Mouse (Mus musculus) MEL-GATA-1-ER (cell line): ENCODE measurements around the gene Dnajc5.

Source experiments
- DNase-seq: peaks from one replicate; pipeline ENCODE4 v3.0.0-alpha.2; 2012; ENCODE audit warnings: low read depth; ENCODE audit errors: extremely low read depth

The Dnajc5 gene

DNA sequence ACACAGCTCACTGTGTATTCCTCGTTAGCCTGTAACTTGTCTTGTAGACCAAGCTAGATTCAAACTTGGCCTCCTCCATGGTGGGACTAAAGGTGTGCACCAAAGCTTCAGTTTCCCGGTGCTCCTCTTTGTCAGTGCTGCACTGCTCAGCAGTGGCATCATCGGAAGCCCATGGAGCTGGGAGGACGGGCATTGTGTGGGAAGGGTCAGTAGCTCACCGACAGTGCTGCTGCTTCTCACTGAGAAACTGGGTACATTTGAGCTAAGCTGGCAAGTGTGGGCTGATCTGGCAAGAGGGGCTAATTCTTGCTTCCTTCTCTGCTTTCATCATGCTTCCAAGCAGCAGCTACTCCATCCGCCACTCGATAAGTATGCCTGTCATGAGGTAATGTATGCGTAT lies 9.1 kb upstream of the Dnajc5 start:
- DNase-seq = no peak

DNA sequence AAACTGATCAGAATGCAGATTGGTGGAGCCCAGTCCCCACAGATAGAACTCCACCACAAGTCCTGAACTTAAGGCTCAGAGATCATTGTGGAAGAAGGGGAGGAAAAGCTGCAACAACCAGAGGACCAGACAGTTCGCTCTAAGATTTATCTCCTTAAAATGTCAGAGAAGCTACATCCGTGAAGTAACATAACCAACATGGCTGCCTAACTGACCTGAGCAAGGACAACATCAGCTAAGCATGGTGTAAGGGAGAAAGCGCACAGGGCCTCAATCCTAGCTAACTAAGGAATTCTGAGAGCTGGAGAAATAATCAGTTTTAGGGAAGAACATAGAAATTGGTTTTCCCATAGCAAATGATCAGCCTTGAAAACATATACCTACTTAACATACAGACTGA lies 1.1 kb upstream of the Dnajc5 start:
- DNase-seq = no peak

DNA sequence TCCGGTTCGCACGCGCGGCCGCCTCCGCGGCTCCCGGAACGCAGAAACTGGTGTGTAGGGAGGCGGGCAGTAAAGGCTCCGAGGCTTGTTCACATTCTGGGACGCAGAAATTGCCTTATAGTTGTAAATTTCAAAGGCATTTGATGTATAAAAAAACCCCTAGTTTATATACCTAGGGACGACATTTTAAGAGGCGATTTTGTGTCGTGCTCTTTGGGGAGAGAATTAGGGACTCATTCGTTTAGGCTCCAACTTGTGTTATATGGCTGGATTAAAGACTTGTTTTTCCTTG lies 597 bp downstream of the Dnajc5 start:
- no peak for DNase-seq

GRCm38 (mm10) chr2:181521491-181521890 lies 1.2 kb downstream of the Dnajc5 start:
- no peak for DNase-seq

- DNase-seq = no peak
Observed at GRCm38 (mm10) chr2:181522811-181523210, 2.5 kb downstream of the Dnajc5 start.

DNA sequence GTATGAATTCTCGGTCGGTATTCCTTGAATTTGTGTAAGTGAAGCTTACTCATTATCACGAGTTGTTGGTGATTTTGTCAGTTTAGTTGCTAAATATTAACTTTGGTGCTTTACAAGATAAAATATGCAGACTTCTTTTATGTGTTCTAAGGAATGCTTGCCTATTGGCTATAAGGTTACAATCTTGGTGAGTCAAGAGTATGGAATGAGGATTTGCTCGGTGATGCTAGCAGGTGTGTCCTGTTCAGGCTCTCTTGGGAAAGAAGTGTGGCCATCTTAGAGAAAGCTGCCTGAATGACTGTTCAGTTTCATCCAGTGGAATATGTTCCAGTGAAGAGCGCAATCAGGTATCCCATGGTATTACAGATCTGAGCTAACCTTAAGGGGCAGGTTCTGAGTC lies 5.2 kb downstream of the Dnajc5 start:
- no peak for DNase-seq

GRCm38 (mm10) chr2:181529076-181529475 lies 8.8 kb downstream of the Dnajc5 start:
- DNase-seq = no peak

DNA sequence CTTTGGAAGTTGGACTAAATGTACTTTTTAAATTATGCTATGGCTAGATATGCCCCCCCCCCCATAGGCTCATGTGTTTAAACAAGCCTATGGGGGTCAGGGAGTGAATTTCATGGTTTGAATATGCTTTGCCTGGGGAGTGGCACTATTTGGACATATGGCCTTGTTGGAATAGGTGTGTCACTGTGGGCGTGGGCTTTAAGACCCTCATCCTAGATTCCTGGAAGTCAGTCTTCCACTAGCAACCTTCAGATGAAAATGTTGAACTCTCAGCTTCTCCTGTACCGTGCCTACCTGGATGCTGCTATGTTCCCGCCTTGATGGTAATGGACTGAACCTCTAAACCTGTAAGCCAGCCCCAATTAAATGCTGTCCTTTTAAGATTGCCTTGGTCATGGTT lies 12.3 kb downstream of the Dnajc5 start:
- DNase-seq = no peak

- no peak for DNase-seq
Observed at GRCm38 (mm10) chr2:181536410-181536809, 16.1 kb downstream of the Dnajc5 start.

GRCm38 (mm10) chr2:181537444-181538047 lies 17.3 kb downstream of the Dnajc5 start:
- no peak for DNase-seq

DNA sequence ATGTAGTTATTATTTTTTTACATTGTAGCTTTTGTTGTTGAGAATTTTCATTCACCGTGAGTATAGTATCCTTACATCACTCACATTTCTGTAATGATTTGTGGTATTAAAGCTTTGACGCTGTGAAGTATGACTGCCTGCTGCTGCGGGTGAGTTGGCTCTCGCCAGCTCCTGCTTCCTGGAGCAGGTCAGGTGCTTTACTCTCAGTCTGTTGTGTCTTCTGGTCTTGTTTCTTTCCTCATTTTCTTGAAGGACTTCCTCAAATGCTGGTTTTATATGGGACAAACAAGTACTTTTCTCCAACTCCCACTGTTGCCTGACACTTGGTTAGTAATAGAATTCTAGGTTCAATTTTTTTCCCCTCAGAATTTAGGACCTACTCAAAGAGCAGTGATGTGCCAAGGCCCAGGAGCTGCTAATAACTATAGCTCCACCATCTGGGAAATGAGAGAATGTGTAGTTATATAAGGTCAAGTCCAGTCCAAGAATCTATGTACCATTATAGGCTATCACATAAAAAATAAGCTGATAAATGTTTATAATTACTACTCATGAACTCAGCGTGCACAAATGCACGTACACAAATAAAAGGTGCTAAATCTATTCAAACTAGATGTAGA lies 21.6 kb downstream of the Dnajc5 start:
- no peak for DNase-seq

- no peak for DNase-seq
Observed at GRCm38 (mm10) chr2:181546142-181546541, 25.9 kb downstream of the Dnajc5 start.

DNA sequence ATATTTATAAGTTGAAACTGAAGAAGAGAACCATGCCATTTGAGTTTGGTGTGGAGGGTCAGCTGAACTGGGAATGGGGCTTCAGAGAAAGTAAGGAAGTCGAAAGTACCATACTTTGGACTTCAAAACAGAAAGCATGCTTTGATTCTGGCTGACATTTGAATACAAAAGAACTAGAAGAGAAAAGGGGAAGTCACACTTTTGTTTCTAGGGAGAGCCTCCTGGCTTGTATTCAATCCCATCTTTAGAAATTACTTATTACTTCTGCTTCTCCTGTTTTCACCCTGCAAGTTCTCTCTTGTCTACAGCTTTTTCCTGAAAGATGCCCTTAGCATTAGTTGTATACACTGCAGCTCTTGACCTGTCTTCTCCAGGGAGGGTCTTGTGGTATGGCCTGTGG lies 27.9 kb downstream of the Dnajc5 start:
- DNase-seq = no peak

GRCm38 (mm10) chr2:181548682-181549081 lies 28.4 kb downstream of the Dnajc5 start:
- no peak for DNase-seq

GRCm38 (mm10) chr2:181550233-181550632 lies 29.9 kb downstream of the Dnajc5 start:
- no peak for DNase-seq

GRCm38 (mm10) chr2:181553772-181554171 lies 33.5 kb downstream of the Dnajc5 start:
- no peak for DNase-seq

GRCm38 (mm10) chr2:181567338-181567737 lies 47.1 kb downstream of the Dnajc5 start:
- no peak for DNase-seq

DNA sequence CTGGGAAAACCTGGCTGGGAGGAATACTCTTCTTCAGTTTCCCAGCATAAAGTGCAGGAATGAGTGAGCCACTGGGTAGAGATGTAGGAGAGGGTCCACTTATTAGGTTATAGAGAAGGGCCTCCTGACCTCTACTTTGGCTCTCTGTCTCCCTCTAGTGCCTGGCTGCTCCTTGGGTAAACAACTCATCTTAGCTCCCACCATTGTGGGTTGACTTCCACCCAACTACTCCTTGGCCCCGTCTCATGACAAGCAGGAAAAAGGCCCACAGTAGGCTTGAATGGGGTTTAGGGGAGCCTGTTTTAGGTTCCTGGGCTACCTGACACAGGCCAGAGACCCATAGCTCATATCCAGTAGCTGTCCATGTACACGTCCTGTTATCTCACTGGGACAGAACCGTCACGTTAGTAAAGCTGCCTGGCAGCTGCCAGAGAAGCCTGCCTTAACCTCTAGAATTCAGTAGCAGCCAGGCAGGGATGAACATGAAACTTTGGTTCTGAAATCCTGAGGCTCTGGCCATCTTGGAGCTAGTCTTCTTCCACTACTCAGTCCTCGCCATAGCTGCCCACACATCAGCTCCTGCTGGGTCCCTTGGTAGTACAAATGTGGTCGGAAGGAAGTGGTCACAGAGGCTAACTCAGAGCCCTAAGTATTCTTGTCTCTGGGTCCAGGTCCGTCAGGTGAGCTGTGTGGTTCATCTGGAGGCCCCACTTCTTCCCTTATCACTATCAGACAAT lies 48.2 kb downstream of the Dnajc5 start:
- no peak for DNase-seq

DNA sequence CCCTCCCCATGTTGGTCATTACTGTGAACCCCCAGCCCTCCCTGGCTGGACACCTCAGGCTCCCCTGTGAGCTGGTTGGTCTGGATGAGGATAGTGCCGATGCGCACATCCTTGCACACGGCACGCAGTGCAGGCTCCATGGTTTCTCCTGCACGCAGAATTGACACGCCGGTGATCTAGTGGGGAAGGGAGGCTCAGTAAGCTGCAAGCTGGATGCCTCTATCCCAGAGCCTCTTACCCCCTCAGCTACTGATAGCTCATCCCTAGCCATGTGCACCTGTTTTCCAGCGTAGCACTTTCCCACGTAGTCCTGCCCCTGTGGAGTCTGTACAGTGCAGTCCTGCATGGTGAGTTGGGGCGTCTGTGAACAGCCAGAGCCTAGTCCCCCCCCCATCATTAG lies 49.6 kb downstream of the Dnajc5 start:
- DNase-seq = no peak

DNA sequence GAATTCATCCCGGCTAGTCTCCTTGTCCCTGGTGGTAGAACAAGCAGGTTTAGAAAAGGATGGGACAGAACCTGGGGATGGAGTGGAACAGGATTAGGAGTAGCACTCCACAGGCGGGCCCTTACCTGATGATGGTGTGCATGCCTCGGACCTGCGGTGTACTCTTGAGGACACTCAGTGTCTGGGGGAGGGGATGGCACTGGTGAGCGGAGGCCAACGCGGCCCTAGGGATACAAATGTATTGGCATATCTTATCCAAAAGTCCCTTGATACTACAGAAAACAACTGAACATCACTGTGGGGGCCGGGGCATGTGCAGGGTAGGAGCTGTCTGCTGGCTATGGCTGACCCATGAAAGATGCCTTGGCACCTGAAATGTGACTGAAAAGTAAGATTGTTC lies 50.1 kb downstream of the Dnajc5 start:
- DNase-seq = no peak

- no peak for DNase-seq
Observed at GRCm38 (mm10) chr2:181570921-181571595, 50.8 kb downstream of the Dnajc5 start.

DNA sequence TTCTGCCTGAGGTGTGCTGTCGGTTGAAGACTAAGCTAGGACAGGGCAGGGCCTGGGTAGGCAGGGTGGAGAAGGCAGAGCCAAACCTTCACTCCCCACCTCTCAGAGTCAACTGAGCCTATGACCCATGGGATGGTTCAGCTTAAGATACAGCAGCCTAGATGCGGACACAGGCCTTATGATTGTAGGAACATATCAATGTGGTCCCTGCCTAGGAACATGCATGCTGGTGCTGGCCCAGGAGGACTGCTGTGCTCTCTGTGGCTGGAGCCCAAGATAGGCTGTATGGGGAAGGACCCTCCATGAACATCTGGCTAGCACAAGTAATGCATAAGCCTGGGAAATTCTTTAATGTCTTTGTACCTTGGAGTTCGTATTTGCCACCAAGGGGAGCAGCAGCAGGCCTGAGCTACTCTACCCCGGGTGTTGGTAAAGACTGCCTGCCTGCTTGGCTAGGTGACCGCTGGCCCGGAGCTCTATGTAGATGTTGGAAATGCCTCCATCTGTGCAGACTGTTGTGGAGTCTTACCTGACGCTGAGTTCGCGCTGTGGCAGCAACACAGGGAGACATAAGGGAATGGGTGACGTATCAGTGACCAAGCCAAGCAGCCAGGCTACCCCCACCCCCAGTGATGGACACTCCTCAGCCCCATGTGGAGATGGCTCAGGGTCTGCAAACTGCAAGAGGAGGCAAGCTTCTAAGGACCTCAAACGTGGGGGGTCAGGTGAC lies 51.8 kb downstream of the Dnajc5 start:
- DNase-seq = no peak
